Mouse (Mus musculus) midbrain, postnatal 0 days (tissue): ENCODE measurements at regions not wholly inside any gene's neighbourhood (a gene's known extent, or its start where the extent isn't known, plus 50 kb on each side); places are given as distances from the start of the nearest gene placed in this dataset.
"Not testable (repeated sequence)": the region's sequence is repeated elsewhere in the genome, so short reads cannot be mapped to it uniquely, and the experiment has no call there.

Experiments used
- ATAC-seq: fragments of 200-750 bp; cut with Nextera tagmentation; 2 replicates; pipeline ENCODE4 v1.8.0; 2017; ENCODE audit warnings: moderate number of reproducible peaks, mild to moderate bottlenecking, moderate TSS enrichment, moderate library complexity; ENCODE audit not compliant: low FRiP score
- DNase-seq: peaks from one replicate; pipeline ENCODE4 v3.0.0-alpha.2; 2015; ENCODE audit warnings: low spot score
- H3K27ac ChIP-seq: fragments of 300-500 bp; sonication (generic); 2 replicates; pipeline ENCODE4 v1.5.1; 2014; ENCODE audit warnings: low read depth, mild to moderate bottlenecking, low read length, mixed read lengths
- H3K27me3 ChIP-seq: fragments of 300-500 bp; sonication (generic); 2 replicates; pipeline ENCODE4 v1.6.1; 2014; ENCODE audit warnings: low read length, control low read depth, mixed read lengths; ENCODE audit not compliant: insufficient read depth
- H3K36me3 ChIP-seq: fragments of 300-500 bp; sonication (generic); 2 replicates; pipeline ENCODE4 v1.6.1; 2014; ENCODE audit warnings: low read length, control low read depth, mixed read lengths; ENCODE audit not compliant: insufficient read depth
- H3K4me1 ChIP-seq: fragments of 300-500 bp; sonication (generic); 2 replicates; pipeline ENCODE4 v1.6.1; 2014; ENCODE audit warnings: mild to moderate bottlenecking, control low read depth, antibody characterized with exemption, low read length, mixed read lengths; ENCODE audit not compliant: insufficient read depth
- H3K4me2 ChIP-seq: fragments of 300-500 bp; sonication (generic); 2 replicates; pipeline ENCODE4 v1.6.1; 2014; ENCODE audit warnings: low read depth, mild to moderate bottlenecking, low read length, mixed read lengths; ENCODE audit not compliant: poor library complexity, severe bottlenecking
- H3K4me3 ChIP-seq: fragments of 300-500 bp; sonication (generic); 2 replicates; pipeline ENCODE4 v1.5.1; 2014; ENCODE audit warnings: low read depth, mild to moderate bottlenecking, low read length, moderate library complexity
- H3K9ac ChIP-seq: fragments of 300-500 bp; sonication (generic); replicated peaks from 2 replicates; pipeline ENCODE4 v1.6.1; 2014; ENCODE audit warnings: mild to moderate bottlenecking, low read length, moderate library complexity, mixed read lengths; ENCODE audit not compliant: poor library complexity, severe bottlenecking
- H3K9me3 ChIP-seq: fragments of 300-500 bp; sonication (generic); 2 replicates; pipeline ENCODE4 v1.6.1; 2016; ENCODE audit warnings: low read length, control low read depth
- CTCF ChIP-seq: IDR thresholded peaks from 2 replicates; pipeline ENCODE4 v1.5.1; 2016; ENCODE audit warnings: antibody characterized with exemption, mild to moderate bottlenecking
- WGBS: fragments of 180-500 bp; shearing (Covaris S2); extraction: QIAGEN DNeasy Blood & Tissue Kit; methylation state at CpG from one replicate; pipeline ENCODE4 v1.1.7; 2014; 5-methylcytosine and 5-hydroxymethylcytosine counted together

DNA sequence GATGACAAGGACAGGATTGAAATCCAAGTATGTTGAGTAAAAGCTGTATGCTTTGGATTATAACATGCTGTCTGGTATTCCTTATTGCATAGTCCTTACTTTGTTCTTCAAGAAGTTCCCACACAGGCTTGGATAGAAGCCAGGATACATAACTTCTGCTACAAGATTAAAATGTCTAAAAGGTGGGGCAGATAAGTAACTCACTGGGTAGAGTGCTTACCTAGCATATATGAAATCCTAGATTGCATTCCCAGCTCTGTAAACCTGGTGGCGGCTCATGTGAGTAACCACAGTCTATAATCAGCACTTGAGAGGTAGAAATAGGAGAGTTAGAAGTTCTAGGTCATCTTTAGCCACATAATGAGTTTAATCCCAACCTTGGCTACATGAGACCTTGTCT, 126.0 kb upstream of the Try4 start:
- 88% methylated on average over 1 of the region's 1 CpGs for WGBS
- H3K27ac ChIP-seq: no peak overlapping the region
- H3K36me3 ChIP-seq: no peaks in the 10 kb centered on the region
- ATAC-seq: no peak
- TF ChIP-seq CTCF: no peak
- no peak for DNase-seq
- H3K9me3 ChIP-seq: no peaks in the 10 kb centered on the region
- H3K9ac ChIP-seq: no peak overlapping the region
- no peaks in the 10 kb centered on the region for H3K4me1 ChIP-seq
- H3K27me3 ChIP-seq: no peaks in the 10 kb centered on the region
- no peak overlapping the region for H3K4me3 ChIP-seq
- no peak overlapping the region for H3K4me2 ChIP-seq

GRCm38 (mm10) chr6:41163491-41163890, 128.2 kb upstream of the 2210010C04Rik start:
- DNase-seq (no peak), ATAC-seq (no peak)
- Histone ChIP-seq H3K27ac (no peak overlapping the region), H3K27me3 (no peaks in the 10 kb centered on the region), H3K9ac (no peak overlapping the region), H3K36me3 (no peaks in the 10 kb centered on the region), H3K4me3 (no peak overlapping the region), H3K4me1 (no peaks in the 10 kb centered on the region), H3K4me2 (no peak overlapping the region), H3K9me3 (no peaks in the 10 kb centered on the region)
- WGBS: 79% methylated on average over 1 of the region's 1 CpGs
- TF ChIP-seq CTCF: no peak

DNA sequence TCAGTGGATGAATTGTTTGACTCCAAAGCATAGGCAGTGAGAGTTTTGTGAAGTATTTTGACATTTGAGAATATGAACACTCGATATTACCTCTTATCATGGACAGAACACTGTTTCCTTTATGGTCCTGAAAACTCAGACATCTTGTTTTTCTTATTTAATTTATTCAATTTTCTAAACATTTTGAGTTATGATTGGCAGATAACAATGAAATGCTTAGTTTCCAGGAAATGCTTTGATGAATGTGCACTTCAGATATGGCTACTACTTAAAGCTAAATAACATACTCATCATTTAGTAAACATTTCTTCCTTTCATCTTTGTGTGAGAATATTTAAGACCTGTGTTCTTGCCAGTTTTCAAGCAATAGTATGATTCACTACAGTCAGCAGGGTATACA, 126.4 kb upstream of the 2210010C04Rik start:
- no peak overlapping the region for H3K4me2 ChIP-seq
- no peaks in the 10 kb centered on the region for H3K4me1 ChIP-seq
- no peaks in the 10 kb centered on the region for H3K36me3 ChIP-seq
- H3K27me3 ChIP-seq: no peaks in the 10 kb centered on the region
- no peak overlapping the region for H3K27ac ChIP-seq
- ATAC-seq: no peak
- WGBS: 83% methylated on average over 1 of the region's 1 CpGs
- no peak for DNase-seq
- TF ChIP-seq CTCF: no peak
- H3K9ac ChIP-seq: no peak overlapping the region
- no peak overlapping the region for H3K4me3 ChIP-seq
- no peaks in the 10 kb centered on the region for H3K9me3 ChIP-seq

DNA sequence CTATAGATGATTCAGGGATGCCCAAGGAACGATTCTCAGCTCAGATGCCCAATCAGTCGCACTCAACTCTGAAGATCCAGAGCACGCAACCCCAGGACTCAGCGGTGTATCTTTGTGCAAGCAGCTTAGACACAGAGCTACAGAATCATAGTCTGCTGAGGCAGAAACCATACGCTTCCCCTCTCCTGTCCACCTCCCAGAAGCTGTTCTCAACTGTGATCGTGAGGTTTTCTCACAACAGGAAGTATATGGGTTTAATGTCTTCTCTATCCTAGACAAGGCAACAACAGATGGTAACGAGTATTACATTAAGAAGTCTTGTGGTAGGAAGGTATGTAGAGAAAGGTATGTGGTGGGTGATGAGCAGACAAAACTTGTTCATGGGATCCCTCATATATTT, 116.8 kb upstream of the 2210010C04Rik start:
- no peak for TF ChIP-seq CTCF
- ATAC-seq (no peak), DNase-seq (no peak)
- 92% methylated on average over 7 of the region's 7 CpGs for WGBS
- Histone ChIP-seq H3K4me1 (no peaks in the 10 kb centered on the region), H3K9me3 (no peaks in the 10 kb centered on the region), H3K4me3 (no peak overlapping the region), H3K4me2 (no peak overlapping the region), H3K36me3 (no peaks in the 10 kb centered on the region), H3K27ac (no peak overlapping the region), H3K9ac (no peak overlapping the region), H3K27me3 (no peaks in the 10 kb centered on the region)

DNA sequence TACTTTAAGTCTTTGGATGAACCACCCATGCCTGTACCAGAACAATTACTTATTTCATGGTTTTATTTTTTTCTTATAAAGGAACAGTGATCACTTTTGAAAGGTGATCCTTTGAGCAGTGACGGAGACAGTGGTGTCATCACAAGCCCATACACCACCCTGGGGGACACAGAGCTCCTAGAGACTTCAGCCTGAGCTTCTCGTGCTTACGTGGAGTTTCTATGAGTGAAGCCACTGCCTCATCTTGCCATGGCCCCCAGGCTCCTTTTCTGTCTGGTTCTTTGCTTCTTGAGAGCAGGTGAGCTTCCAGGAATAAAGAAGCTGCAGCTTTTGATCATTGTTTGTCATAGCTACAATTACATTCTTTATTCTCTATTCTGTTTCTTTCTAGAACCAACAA, 116.2 kb upstream of the 2210010C04Rik start:
- Histone ChIP-seq H3K27ac (no peak overlapping the region), H3K4me3 (no peak overlapping the region), H3K9me3 (no peaks in the 10 kb centered on the region), H3K36me3 (no peaks in the 10 kb centered on the region), H3K4me1 (no peaks in the 10 kb centered on the region), H3K4me2 (no peak overlapping the region), H3K9ac (no peak overlapping the region), H3K27me3 (no peaks in the 10 kb centered on the region)
- TF ChIP-seq CTCF: no peak
- ATAC-seq (no peak), DNase-seq (no peak)
- 80% methylated on average over 3 of the region's 3 CpGs for WGBS

- no peak overlapping the region for H3K9ac ChIP-seq
- WGBS: 97% methylated on average over 1 of the region's 1 CpGs
- H3K4me3 ChIP-seq: no peak overlapping the region
- H3K36me3 ChIP-seq: no peaks in the 10 kb centered on the region
- H3K4me2 ChIP-seq: no peak overlapping the region
- H3K27me3 ChIP-seq: no peaks in the 10 kb centered on the region
- no peak for TF ChIP-seq CTCF
- H3K27ac ChIP-seq: no peak overlapping the region
- no peaks in the 10 kb centered on the region for H3K9me3 ChIP-seq
- DNase-seq: no peak
- no peaks in the 10 kb centered on the region for H3K4me1 ChIP-seq
- ATAC-seq: no peak
Observed at GRCm38 (mm10) chr6:41140916-41141315, 105.6 kb upstream of the 2210010C04Rik start.

GRCm38 (mm10) chr6:41137401-41137777, 102.1 kb upstream of the 2210010C04Rik start:
- H3K9me3 ChIP-seq, H3K4me2 ChIP-seq, H3K4me1 ChIP-seq, DNase-seq, H3K9ac ChIP-seq, H3K27ac ChIP-seq, H3K4me3 ChIP-seq, H3K27me3 ChIP-seq, H3K36me3 ChIP-seq: not testable (repeated sequence)
- ATAC-seq: peak; percentile 20; the same call in 1 of the 2 replicates
- WGBS: 57% methylated on average over 2 of the region's 2 CpGs
